Mouse (Mus musculus) lung, postnatal 0 days (tissue): ENCODE measurements around the gene Olfr569.

Source experiments
- CTCF ChIP-seq: IDR thresholded peaks from 2 replicates; pipeline ENCODE4 v1.5.1; 2016; ENCODE audit warnings: antibody characterized with exemption, mild to moderate bottlenecking
- EP300 ChIP-seq: IDR thresholded peaks from 2 replicates; pipeline ENCODE4 v1.6.1; 2016; ENCODE audit warnings: antibody characterized with exemption, mild to moderate bottlenecking, control low read depth

GRCm38 (mm10) chr7:102916405-102916804 is 25.7 kb upstream of the Olfr569 start:
- TF ChIP-seq CTCF (no peak), EP300 (no peak)
